ENCODE assay signal across 9 mouse cellular contexts in genomic region chr10:80791476-80792174, GRCm38 (mm10). TPM values are rescaled to one million over a fixed set of nuclear protein-coding genes. Genes with fewer than 3 reads are reported as not detected.
DNase-seq lines count a peak whose midpoint lies in the region; ATAC-seq and TF ChIP-seq lines count a peak whose summit lies in the region.
"Had no signal": no experiment of that assay in that cellular context is flagged by ENCODE, and none has a peak within 500 bp of the region (broad histone marks: within the 10 kb centered on the region; RNA-seq: fewer than 3 reads in every experiment).

No protein-coding gene starts in this region.

- no peaks in the 10 kb centered on the region for H3K9me3 ChIP-seq in liver, embryonic 12.5 days (replicated peaks)
- H3K9me3 ChIP-seq in liver, postnatal 0 days (ENCODE audit: low read length), result no peaks in the 10 kb centered on the region
- H3K9me3 ChIP-seq in ES-E14 (ENCODE audit: control insufficient read depth, insufficient read depth, low read depth, low read length), result no peaks in the 10 kb centered on the region
- no peaks in the 10 kb centered on the region for H3K9me3 ChIP-seq in heart, embryonic 16.5 days (replicated peaks; ENCODE audit: control insufficient read depth, low read length)

- H3K4me1 ChIP-seq in liver, embryonic 12.5 days, result peaks cover 32% of the 10 kb centered on the region
- peaks cover 3% of the 10 kb centered on the region for H3K4me1 ChIP-seq in liver, postnatal 0 days (ENCODE audit: insufficient read depth)
- peaks cover 0 to 11% of the 10 kb centered on the region in 2 experiments; a peak in 1 of 4 replicates for H3K4me1 ChIP-seq in ES-E14 (ENCODE audit: control insufficient read depth in 2 of 2, insufficient read depth in 2 of 2, low read length in 2 of 2, poor library complexity in 1 of 2)
- peaks cover 22% of the 10 kb centered on the region for H3K4me1 ChIP-seq in heart, embryonic 16.5 days (ENCODE audit: control insufficient read depth, insufficient read depth, low read length)
- 0 out of 2 replicates have a peak, but pooled peaks cover under 1% of the 10 kb centered on the region for H3K4me1 ChIP-seq in lung, adult 2 months (ENCODE audit: control insufficient read depth, insufficient read depth, low read length)

- no peak for TF ChIP-seq EP300 in liver, postnatal 0 days (IDR thresholded peaks at IDR 0.05; ENCODE audit: low read depth)

- no peak for TF ChIP-seq POLR2A in lung, adult 2 months (IDR thresholded peaks at IDR 0.05; ENCODE audit: borderline replicate concordance, extremely low read depth, low read depth, low read length)

- TF ChIP-seq CTCF in gastrocnemius, adult 2 months (IDR thresholded peaks at IDR 0.05), result no peak
- TF ChIP-seq CTCF in liver, postnatal 0 days (IDR thresholded peaks at IDR 0.05; ENCODE audit: low read depth), result no peak
- TF ChIP-seq CTCF in lung, adult 2 months (IDR thresholded peaks at IDR 0.05; ENCODE audit: insufficient read depth, low read length), result no peak

- no peak overlapping the region for H3K9ac ChIP-seq in liver, embryonic 12.5 days
- no peak overlapping the region for H3K9ac ChIP-seq in liver, postnatal 0 days (replicated peaks)
- peak overlapping the region; percentile 4; the same call in 1 of the 2 replicates for H3K9ac ChIP-seq in ES-E14 (ENCODE audit: insufficient read depth, low read depth, low read length, poor library complexity, severe bottlenecking)
- peak overlapping the region; percentile 17; the same call in 1 of the 2 replicates for H3K9ac ChIP-seq in heart, embryonic 16.5 days (ENCODE audit: low read length)

- 76% methylated on average over 33 of the region's 33 CpGs for WGBS in liver, embryonic 12.5 days (ENCODE audit: insufficient replicate concordance)
- 77% methylated on average over 33 of the region's 33 CpGs for WGBS in liver, postnatal 0 days (ENCODE audit: insufficient replicate concordance)
- 51% methylated on average over 33 of the region's 33 CpGs for WGBS in heart, embryonic 16.5 days
- 77% methylated on average over 33 of the region's 33 CpGs for WGBS in lung, adult 2 months

- intact Hi-C loops in gastrocnemius, adult 2 months (cut with DNase I), result no loop called here

- H3K27ac ChIP-seq in gastrocnemius, adult 2 months, result peak overlapping the region; percentile 6; the same call in 1 of the 2 replicates
- H3K27ac ChIP-seq in liver, embryonic 12.5 days, result 0 out of 2 replicates have a peak overlapping the region, but pooled peaks have one; percentile 22
- no peak overlapping the region for H3K27ac ChIP-seq in liver, postnatal 0 days (ENCODE audit: low read depth)
- no peak overlapping the region for H3K27ac ChIP-seq in ES-E14 (ENCODE audit: insufficient read depth, low read depth, low read length, poor library complexity, severe bottlenecking)
- H3K27ac ChIP-seq in heart, embryonic 16.5 days (ENCODE audit: low read length), result peak overlapping the region; percentile 80

- peaks cover 100% of the 10 kb centered on the region for H3K36me3 ChIP-seq in liver, embryonic 12.5 days
- peaks cover 88% of the 10 kb centered on the region for H3K36me3 ChIP-seq in liver, postnatal 0 days (replicated peaks; ENCODE audit: insufficient read depth, low read length)
- H3K36me3 ChIP-seq in ES-E14 (ENCODE audit: control insufficient read depth, insufficient read depth, low read length, poor library complexity, severe bottlenecking), result peaks cover 87% of the 10 kb centered on the region
- peaks cover 71% of the 10 kb centered on the region for H3K36me3 ChIP-seq in heart, embryonic 16.5 days (ENCODE audit: control insufficient read depth, insufficient read depth)

- H3K4me3 ChIP-seq in gastrocnemius, adult 2 months, result no peak overlapping the region
- H3K4me3 ChIP-seq in liver, embryonic 12.5 days, result no peak overlapping the region
- H3K4me3 ChIP-seq in liver, postnatal 0 days (ENCODE audit: low read depth, low read length), result no peak overlapping the region
- H3K4me3 ChIP-seq in ES-E14 (ENCODE audit: insufficient read depth in 1 of 2, low read depth in 1 of 2, low read length in 2 of 2, poor library complexity in 1 of 2, severe bottlenecking in 1 of 2), result peak overlapping the region; percentile 11 to 43; a peak in 3 of 4 replicates
- H3K4me3 ChIP-seq in heart, embryonic 16.5 days (ENCODE audit: low read length), result no peak overlapping the region
- no peak overlapping the region for H3K4me3 ChIP-seq in lung, adult 2 months (replicated peaks; ENCODE audit: extremely low read depth, low read depth, low read length)

- DNase-seq in gastrocnemius, adult 2 months, result no peak
- no peak for DNase-seq in gastrocnemius, postnatal 25 days
- no peak for DNase-seq in liver, postnatal 0 days
- DNase-seq in ES-E14 (ENCODE audit: low read depth, low spot score), result no peak
- no peak for DNase-seq in lung, adult 2 months
- DNase-seq in kidney, adult 18-20 months, result no peak

- H3K4me2 ChIP-seq in liver, embryonic 12.5 days, result no peak overlapping the region
- no peak overlapping the region for H3K4me2 ChIP-seq in liver, postnatal 0 days (ENCODE audit: low read depth, low read length)
- H3K4me2 ChIP-seq in heart, embryonic 16.5 days (ENCODE audit: low read depth, low read length), result peak overlapping the region; percentile 29

- H3K27me3 ChIP-seq in liver, embryonic 12.5 days (replicated peaks), result no peaks in the 10 kb centered on the region
- no peaks in the 10 kb centered on the region for H3K27me3 ChIP-seq in liver, postnatal 0 days (ENCODE audit: insufficient read depth, low read length)
- no peaks in the 10 kb centered on the region for H3K27me3 ChIP-seq in heart, embryonic 16.5 days (ENCODE audit: control insufficient read depth, insufficient read depth, low read length)

- ATAC-seq in liver, embryonic 12.5 days, result no peak
- ATAC-seq in liver, postnatal 0 days, result no peak
- ATAC-seq in heart, embryonic 16.5 days (replicated peaks; ENCODE audit: extremely low read depth, insufficient read depth, low FRiP score), result peak; percentile 61

- in situ Hi-C loops in ES-E14 (cut with MboI; ENCODE audit: low sequenced_read_pairs in 2 of 2, unreplicated experiment in 2 of 2), result no loop called here

TF ChIP-seq in ES-E14, 5 proteins besides CTCF, POLR2A, EP300 and RAD21:
- TF ChIP-seq HCFC1 (IDR thresholded peaks at IDR 0.05; ENCODE audit: borderline replicate concordance, insufficient read depth, low read length) (no peak), ZC3H11A (IDR thresholded peaks at IDR 0.05; ENCODE audit: borderline replicate concordance, low read depth, low read length) (no peak), CHD2 (IDR thresholded peaks at IDR 0.05; ENCODE audit: low read depth, low read length) (no peak), ZNF384 (IDR thresholded peaks at IDR 0.05; ENCODE audit: low read depth, low read length) (no peak), MAFK (IDR thresholded peaks at IDR 0.05; ENCODE audit: insufficient read depth, low read depth, low read length) (no peak)

RNA-seq across cellular contexts. Expression of gene Sf3a2, which starts 6.4 kb away (rescaled TPM):
- total RNA-seq in gastrocnemius, adult 2 months (2021), result 10 to 100 TPM; 28.9 to 29.1 TPM
- total RNA-seq in gastrocnemius, postnatal 25 days (2021), result 10 to 100 TPM; 24.0 to 24.9 TPM
- polyA plus RNA-seq in liver, embryonic 12.5 days (2016; fragmentation: Nextera tagmentation; extraction: Ambion mirVana), result 53.5 and 54.1 TPM in 2 replicates
- polyA plus RNA-seq in liver, postnatal 0 days (2015; fragmentation: Nextera tagmentation; extraction: Ambion mirVana), result 20.9 and 22.2 TPM in 2 replicates
- total RNA-seq in ES-E14 (2012; rRNA removed), result 31.4 and 39.6 TPM in 2 replicates
- polyA plus RNA-seq in heart, embryonic 16.5 days (2015; fragmentation: Nextera tagmentation; extraction: Ambion mirVana), result 42.3 and 47.7 TPM in 2 replicates
- polyA plus RNA-seq in lung, adult 2 months (2012; rRNA removed), result 35.7 and 38.7 TPM in 2 replicates

RNA-seq across cellular contexts. Expression of gene Plekhj1, which starts 6.8 kb away (rescaled TPM):
- total RNA-seq in gastrocnemius, adult 2 months (2021), result 10 to 100 TPM; 22.3 to 29.8 TPM
- total RNA-seq in gastrocnemius, postnatal 25 days (2021), result 10 to 100 TPM; 22.4 to 27.3 TPM
- 134 and 137 TPM in 2 replicates for polyA plus RNA-seq in liver, embryonic 12.5 days (2016; fragmentation: Nextera tagmentation; extraction: Ambion mirVana)
- polyA plus RNA-seq in liver, postnatal 0 days (2015; fragmentation: Nextera tagmentation; extraction: Ambion mirVana), result 42.0 and 43.7 TPM in 2 replicates
- total RNA-seq in ES-E14 (2012; rRNA removed), result 77.2 and 87.1 TPM in 2 replicates
- 79.4 and 83.3 TPM in 2 replicates for polyA plus RNA-seq in heart, embryonic 16.5 days (2015; fragmentation: Nextera tagmentation; extraction: Ambion mirVana)
- 51.2 and 58.8 TPM in 2 replicates for polyA plus RNA-seq in lung, adult 2 months (2012; rRNA removed)

RNA-seq across cellular contexts. Expression of gene Amh, which starts 13.4 kb away (rescaled TPM):
- total RNA-seq in gastrocnemius, adult 2 months (2021), result under 1 TPM; 0.38 to 0.98 TPM
- under 1 TPM; 0.20 to 0.21 TPM for total RNA-seq in gastrocnemius, postnatal 25 days (2021)
- polyA plus RNA-seq in liver, embryonic 12.5 days (2016; fragmentation: Nextera tagmentation; extraction: Ambion mirVana), result 0.07 TPM in 1 of 2 replicates, not detected in the other
- polyA plus RNA-seq in liver, postnatal 0 days (2015; fragmentation: Nextera tagmentation; extraction: Ambion mirVana), result 0.06 TPM in 1 of 2 replicates, not detected in the other
- 1.0 and 1.9 TPM in 2 replicates for total RNA-seq in ES-E14 (2012; rRNA removed)
- polyA plus RNA-seq in heart, embryonic 16.5 days (2015; fragmentation: Nextera tagmentation; extraction: Ambion mirVana), result 0.13 and 0.29 TPM in 2 replicates
- polyA plus RNA-seq in lung, adult 2 months (2012; rRNA removed), result 0.62 and 1.3 TPM in 2 replicates
- polyA plus RNA-seq: inflammation-experienced regulatory T-cells, adult 6 months had no signal

RNA-seq across cellular contexts. Expression of gene Jsrp1, which starts 21.7 kb away (rescaled TPM):
- 100 to 1,000 TPM; 397 to 414 TPM for total RNA-seq in gastrocnemius, adult 2 months (2021)
- 100 to 1,000 TPM; 395 to 415 TPM for total RNA-seq in gastrocnemius, postnatal 25 days (2021)
- polyA plus RNA-seq in liver, embryonic 12.5 days (2016; fragmentation: Nextera tagmentation; extraction: Ambion mirVana), result 0.18 and 0.46 TPM in 2 replicates
- 1.6 TPM in 1 of 2 replicates, not detected in the other for polyA plus RNA-seq in liver, postnatal 0 days (2015; fragmentation: Nextera tagmentation; extraction: Ambion mirVana)
- total RNA-seq in ES-E14 (2012; rRNA removed), result 0.67 and 1.0 TPM in 2 replicates
- polyA plus RNA-seq in heart, embryonic 16.5 days (2015; fragmentation: Nextera tagmentation; extraction: Ambion mirVana), result 5.6 and 6.7 TPM in 2 replicates
- 7.7 TPM in 1 of 2 replicates, not detected in the other for polyA plus RNA-seq in lung, adult 2 months (2012; rRNA removed)
- polyA plus RNA-seq: inflammation-experienced regulatory T-cells, adult 6 months had no signal

RNA-seq across cellular contexts. Expression of gene Oaz1, which starts 34.8 kb away (rescaled TPM):
- total RNA-seq in gastrocnemius, adult 2 months (2021), result 100 to 1,000 TPM; 579 to 691 TPM
- total RNA-seq in gastrocnemius, postnatal 25 days (2021), result 100 to 1,000 TPM; 651 to 657 TPM
- 1,528 and 1,635 TPM in 2 replicates for polyA plus RNA-seq in liver, embryonic 12.5 days (2016; fragmentation: Nextera tagmentation; extraction: Ambion mirVana)
- polyA plus RNA-seq in liver, postnatal 0 days (2015; fragmentation: Nextera tagmentation; extraction: Ambion mirVana), result 1,017 and 1,029 TPM in 2 replicates
- total RNA-seq in ES-E14 (2012; rRNA removed), result 823 and 1,116 TPM in 2 replicates
- 2,111 and 2,265 TPM in 2 replicates for polyA plus RNA-seq in heart, embryonic 16.5 days (2015; fragmentation: Nextera tagmentation; extraction: Ambion mirVana)
- polyA plus RNA-seq in lung, adult 2 months (2012; rRNA removed), result 804 and 834 TPM in 2 replicates

Comparison
In these comparisons a context has a peak if more than half of its experiments do, and no peak if none do; other contexts are left out.
1. H3K27ac ChIP-seq: peak in gastrocnemius, adult 2 months (single experiment), liver, embryonic 12.5 days (single experiment) and heart, embryonic 16.5 days (single experiment); none in liver, postnatal 0 days (single experiment) and ES-E14 (single experiment).
2. H3K4me3 ChIP-seq: peak in ES-E14 (2 of 2); none in gastrocnemius, adult 2 months (single experiment), liver, embryonic 12.5 days (single experiment), liver, postnatal 0 days (single experiment), heart, embryonic 16.5 days (single experiment) and lung, adult 2 months (single experiment).
3. H3K9ac ChIP-seq: peak in ES-E14 (single experiment) and heart, embryonic 16.5 days (single experiment); none in liver, embryonic 12.5 days (single experiment) and liver, postnatal 0 days (single experiment).